Mouse (Mus musculus) adrenal gland, postnatal 14 days (tissue): ENCODE results near the gene Ybx1. TPM values are rescaled to one million over a fixed set of nuclear protein-coding genes. Genes with fewer than 3 reads are reported as not detected.
"Not testable (repeated sequence)": the region's sequence is repeated elsewhere in the genome, so short reads cannot be mapped to it uniquely, and the experiment has no call there.

Source experiments
- DNase-seq: peaks from one replicate; pipeline ENCODE4 v3.0.0; 2021; ENCODE audit warnings: mixed read lengths
- long read RNA-seq, 2 experiments: library from polyadenylated mRNA; stranded (forward); transcript quantifications; one replicate each; pipeline ENCODE4 v2.0.0; 2021
- total RNA-seq: library from RNA; stranded (reverse); gene quantifications from 2 replicates; pipeline ENCODE4 v1.2.3, GENCODE M21; 2021

Ybx1 gene
- total RNA-seq, result 620 and 697 TPM in 2 replicates
- long read RNA-seq, experiment 1, transcript Ybx1-201 (8 exons, 1,628 nt), result major isoform, 459 of 508 reads
- long read RNA-seq, experiment 1, partial matches to known transcripts, result 18 of 508 reads
- long read RNA-seq, experiment 1, other reads (novel, unspliced or antisense), result 28 of 508 reads
- long read RNA-seq, experiment 2, transcript Ybx1-201 (8 exons, 1,628 nt), result major isoform, 288 of 326 reads
- long read RNA-seq, experiment 2, partial matches to known transcripts, result 13 of 326 reads
- long read RNA-seq, experiment 2, other reads (novel, unspliced or antisense), result 21 of 326 reads

DNA sequence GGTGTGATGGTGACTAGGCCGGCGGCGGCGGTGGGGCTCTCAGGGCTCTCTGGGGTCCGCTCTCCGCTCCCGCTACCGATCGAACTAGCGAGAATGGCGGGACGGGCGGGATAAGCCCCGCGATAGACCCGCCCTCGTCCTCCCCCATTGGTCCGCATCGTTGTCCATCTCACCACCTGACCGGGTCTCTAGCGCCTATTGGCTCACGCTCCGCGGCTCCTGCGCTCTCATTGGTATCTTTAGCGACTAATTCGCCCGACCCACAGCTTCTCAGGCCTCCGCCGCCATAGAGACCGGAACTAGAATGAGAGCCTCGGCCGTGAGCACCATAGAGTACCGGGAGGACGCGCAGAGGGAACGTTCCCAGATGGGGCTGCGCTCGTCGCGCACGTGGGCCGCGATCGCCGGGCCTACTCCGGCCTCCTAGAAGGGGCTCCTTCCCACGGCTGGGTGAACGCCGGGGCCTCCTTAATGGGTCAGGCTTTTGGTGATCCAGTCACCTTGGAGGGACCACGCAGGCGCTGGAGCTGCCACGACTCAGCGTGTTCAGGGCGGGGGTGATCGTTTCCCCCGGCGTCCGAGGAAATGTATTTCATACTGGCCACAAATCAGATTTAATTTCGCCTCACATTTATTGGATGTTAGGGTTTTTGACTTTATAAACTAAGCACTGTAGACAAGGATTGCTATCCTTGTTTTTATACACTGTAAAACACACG lies at the start of gene Ybx1:
Gene Ybx1 (minus strand): TSS at position 190 of the 719 bp plus-strand sequence.
- DNase-seq, result peak; percentile 100

DNA sequence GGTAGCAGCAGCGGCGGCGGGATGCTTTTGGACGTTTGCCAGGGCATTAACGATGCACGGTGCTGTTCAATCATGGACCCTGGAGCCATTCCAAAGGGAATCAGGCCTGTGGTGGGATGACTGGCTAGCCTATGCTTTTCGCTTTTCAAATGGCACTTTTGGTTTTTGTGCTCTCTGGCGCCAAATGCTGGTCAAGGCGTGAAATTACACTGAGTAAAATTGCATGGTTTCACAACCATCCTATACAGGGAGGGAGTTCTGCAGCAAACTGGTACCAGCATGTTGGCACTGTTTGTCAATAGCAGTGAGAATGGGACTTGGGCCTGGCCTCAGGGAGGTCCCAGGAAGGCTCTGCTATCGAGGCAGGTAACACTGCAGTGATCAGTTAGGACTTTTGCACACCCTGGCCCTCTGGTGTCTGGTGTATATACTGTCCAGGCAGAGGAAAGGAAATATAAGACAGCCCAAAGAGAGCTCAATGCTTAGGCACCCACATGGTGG lies 44.5 kb upstream of the Ybx1 start:
- peak; percentile 67 for DNase-seq

DNA sequence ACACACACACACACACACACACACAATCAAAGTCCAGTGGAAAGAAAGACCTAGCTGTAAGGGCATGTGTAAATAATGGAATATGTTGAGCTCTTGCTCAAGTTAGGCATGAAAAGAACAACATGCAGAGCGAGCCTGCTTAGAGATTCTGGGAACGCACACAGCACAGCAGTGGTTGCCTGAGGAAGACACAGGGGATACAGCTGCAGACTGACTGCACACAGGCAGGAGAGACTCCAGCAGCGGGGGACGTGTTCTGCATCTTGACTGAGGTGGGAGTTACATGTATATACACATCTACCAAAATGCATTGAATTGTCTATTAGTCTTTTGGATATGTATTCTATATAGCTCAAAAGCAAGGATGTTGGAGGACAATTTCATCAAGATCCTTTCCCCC lies 44.0 kb upstream of the Ybx1 start:
- DNase-seq, result no peak

DNA sequence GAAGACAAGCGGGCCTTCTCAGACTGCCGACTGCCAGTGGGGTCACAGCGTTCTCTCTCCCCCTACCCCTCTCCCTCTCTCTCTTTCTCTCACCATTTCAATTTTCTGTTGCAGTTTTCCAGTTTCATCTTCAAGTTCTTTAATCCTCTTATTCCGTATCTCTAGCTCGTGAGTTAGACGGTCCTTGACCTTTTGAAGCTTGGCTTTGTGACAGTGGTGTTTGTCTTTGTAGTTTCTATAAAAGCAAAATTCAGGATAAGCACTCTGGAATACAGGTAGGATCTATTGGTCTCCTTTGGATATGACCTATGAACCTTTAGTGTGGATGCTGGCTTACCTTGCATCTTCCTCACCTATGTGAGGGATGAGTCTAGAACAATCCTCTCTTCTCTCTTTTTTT lies 39.1 kb upstream of the Ybx1 start:
- peak; percentile 58 for DNase-seq

DNA sequence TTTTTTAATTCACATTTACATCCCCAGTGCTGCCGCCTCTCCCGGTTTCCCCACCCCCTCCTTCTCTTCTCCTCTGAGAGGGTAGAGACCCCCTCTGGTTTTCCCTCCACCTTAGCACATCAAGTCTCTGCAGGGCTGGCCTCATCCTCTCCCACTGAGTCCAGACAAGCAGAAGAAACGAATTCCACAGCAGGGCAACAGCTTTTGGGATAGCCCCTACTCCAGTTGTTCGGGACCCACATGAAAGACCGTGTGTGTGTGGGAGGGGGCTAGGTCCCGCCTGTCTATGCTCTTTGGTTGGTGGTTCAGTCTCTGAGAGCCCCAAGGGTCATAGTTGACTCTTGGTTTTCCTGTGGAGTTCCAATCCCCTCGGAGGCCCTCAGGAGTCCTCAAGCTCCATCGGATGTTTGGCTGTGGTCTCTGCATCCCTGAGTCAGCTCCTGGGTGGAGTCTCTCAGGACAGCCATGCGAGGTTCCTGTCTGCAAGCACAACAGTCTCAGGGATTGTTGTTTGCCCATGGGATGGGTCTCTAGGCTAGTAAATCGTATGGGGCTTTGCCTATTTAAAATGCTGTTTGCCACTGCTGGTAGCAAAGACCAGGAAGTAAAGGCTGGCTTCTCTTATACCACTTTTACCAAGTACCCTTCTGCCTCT lies 26.6 kb upstream of the Ybx1 start:
- peak; percentile 28 for DNase-seq

DNA sequence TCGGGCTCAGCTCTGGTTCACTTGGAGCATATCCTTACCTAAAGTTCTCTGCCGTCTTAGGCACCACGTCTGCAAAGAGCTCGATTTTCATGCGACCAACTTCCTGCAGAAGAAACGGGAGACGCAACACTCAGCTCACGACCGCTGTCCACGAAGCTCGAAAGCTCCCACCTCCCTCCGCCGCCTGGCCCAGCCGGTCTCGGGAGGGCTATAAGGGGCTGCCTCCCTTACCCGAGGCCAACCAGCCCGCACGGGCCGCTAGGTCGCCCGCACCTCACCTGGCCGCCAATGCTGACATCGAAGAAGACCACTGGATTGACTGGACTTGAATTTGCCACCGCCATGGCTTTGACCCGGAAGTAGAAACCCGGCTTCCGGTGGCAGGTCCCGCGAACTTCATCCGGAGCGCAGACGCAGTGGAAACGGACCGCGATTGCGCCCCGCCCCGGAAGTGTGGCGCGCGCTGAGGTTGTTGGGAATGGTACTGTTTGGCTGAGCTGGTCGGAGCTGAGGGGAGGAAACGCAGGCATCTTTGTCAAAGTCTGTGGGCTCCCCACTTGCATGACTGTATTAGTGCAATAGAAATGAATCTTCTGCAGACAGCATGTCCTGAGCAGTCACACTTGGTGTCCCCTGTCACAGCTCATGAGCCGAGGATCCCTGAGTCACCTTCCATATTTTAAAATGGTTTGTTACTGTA lies 25.9 kb upstream of the Ybx1 start, which contains the start of gene Ppih:
Gene Ppih (minus strand): TSS at position 416 of the 700 bp plus-strand sequence.
- DNase-seq, result peak; percentile 98

DNA sequence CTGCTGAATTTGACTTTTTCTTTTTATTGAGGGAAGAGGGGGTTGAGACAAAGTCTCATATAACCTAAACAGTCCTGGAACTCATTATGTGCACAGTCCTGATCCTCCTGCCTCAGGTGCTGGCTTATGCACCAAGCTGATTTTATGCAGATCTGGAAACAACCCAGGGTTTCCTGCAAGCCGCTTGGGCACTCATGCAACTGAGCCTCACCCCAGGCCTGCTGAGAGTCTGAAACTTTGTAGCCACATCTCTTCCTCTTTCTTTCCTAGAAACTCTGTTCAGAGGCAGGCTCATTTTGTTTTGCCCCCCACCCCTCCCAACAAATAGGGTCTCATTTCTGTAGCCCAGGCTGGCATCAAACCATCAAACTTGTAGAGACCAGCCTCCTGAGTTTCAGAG lies 19.4 kb upstream of the Ybx1 start:
- no peak for DNase-seq

DNA sequence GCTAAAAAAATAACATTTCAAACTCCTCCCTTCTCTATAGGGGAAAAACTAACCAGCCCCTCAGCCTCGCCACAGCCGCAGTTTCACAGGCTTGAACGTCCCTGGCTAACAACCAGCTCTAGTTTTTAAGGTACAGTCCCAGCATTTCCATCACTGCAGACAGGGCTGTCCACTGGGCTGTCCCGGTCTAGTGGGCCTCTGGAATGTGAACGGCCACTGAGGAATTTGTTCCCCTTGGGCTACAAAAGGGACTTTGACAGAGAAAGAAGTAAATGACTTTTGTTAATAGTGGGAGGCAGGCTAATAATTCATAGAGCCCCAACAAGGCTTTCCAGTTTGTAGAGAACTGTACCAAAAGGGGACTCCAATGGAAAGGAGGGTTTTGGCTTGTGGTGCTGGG lies 11.0 kb upstream of the Ybx1 start:
- DNase-seq, result no peak

DNA sequence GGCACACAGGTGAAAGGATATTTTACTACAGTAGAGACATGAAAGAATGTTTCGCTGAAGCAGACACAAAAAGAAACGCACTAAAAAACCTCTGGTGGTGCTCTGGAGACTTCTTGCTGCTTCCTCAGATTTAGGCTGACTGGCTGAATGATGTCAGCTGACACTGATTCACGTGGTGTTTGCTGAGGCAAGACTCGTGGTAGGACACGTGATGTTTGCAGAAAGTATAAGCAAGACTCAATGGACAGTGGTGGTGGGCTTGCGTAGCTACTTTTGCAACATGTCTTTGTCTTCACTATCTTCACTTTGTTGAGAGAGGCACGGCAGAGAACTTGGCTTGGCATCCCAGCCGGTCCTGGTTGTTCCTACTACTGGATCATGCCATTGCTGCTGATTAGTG lies 8.9 kb upstream of the Ybx1 start:
- DNase-seq, result no peak

DNA sequence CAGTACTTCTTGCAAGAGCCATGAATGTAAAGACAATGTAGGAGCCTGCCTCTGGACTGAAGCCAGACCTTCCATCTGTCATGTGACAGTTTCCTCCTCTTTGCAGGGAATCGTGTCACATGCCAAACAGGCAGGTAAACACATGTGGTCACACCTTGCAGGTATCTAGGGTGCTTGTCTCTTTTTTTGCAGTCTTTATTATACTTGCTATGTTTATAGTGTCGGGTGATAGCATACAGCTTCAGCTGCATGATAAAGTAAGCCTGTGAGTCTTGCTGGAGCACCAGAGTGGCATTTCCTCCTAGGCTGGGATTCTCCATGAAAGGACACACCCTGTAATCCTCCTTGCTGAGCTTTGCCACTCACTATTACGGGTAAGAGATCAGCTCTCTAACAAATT lies 7.4 kb upstream of the Ybx1 start:
- no peak for DNase-seq

DNA sequence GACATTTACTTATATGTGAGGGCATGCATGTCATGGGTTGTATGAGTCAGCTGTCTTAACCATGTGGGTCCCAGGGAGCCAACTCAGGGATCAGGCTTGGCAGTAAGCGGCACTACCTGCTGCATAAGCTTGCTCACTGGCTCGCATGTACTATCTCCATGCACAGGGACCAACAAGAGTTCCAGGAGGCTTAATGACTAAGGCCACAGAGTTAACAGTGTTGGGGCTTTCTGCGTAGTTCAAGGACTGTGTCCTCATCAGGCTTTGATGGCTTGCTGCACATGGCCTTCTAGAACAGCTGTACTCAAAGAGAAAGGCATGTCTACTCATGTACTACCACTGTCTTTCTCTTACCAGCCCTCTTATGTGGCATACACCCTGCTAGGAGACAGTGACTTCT lies 6.4 kb upstream of the Ybx1 start:
- peak; percentile 47 for DNase-seq

DNA sequence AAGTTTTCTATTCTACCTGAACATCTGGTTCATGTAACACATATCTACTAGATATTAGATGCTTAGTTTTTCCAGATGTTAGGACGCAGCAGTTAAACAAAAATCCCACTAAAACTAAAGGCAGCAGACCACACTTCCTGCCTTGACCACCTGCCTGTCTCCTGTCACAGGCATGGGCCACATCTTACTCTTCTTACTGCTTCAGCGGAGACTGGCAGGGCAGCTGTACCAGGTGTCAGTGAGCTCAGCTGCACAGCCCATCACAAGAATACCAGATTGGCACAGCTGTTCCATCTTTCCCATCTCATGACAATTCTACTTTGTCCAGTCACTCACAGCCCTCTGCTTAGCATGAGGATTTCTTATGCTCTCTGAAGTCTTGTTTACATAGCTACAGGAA lies 3.0 kb upstream of the Ybx1 start:
- no peak for DNase-seq

DNA sequence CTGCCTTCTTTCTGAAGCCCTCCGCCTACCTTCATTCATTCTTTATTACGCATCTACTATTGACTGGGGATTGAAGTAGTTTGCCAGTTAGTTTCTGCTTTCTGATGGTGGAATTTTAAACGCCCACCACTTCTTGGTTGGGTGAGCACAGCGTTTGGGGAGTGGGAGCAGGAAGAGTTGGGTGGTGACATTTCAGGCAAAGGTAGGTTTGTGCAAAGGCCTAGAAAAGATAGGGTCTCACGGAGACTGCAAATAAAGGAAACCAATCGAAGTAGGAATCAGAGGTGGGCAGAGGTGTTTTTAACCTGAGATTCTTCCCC lies 690 bp upstream of the Ybx1 start:
- no peak for DNase-seq

DNA sequence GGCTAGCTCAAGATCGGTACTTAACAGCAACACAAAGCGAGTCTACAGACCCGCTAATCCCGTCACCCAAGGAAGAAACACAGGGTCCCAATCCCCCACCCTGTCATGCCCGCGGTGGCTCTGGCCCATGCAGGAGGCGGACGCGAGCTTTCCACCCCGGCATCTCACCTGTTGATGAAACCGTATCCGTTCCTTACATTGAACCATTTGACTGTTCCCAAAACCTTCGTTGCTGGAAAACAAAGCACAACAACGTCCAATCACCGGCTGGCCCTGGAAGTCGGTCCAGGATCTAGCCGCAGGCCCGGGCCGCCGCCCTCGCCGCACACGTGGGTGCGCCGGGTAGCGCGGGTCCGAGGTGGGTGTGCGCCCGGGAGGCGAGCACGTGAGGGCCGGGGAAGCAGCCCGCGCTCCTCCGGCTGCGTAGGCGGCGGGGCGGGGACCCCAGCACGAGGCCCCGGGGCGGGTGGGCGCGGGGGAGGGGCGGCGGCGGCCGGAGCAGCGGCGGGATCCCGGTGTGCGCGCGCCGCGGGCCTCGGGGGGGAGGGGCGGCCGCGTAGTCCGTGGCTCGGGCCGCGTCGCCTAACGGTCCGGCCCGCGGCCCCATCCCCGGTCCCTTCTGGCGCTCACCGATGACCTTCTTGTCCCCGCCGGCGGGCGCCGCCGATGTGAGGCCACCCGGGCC lies 688 bp downstream of the Ybx1 start:
- peak; percentile 64 for DNase-seq

DNA sequence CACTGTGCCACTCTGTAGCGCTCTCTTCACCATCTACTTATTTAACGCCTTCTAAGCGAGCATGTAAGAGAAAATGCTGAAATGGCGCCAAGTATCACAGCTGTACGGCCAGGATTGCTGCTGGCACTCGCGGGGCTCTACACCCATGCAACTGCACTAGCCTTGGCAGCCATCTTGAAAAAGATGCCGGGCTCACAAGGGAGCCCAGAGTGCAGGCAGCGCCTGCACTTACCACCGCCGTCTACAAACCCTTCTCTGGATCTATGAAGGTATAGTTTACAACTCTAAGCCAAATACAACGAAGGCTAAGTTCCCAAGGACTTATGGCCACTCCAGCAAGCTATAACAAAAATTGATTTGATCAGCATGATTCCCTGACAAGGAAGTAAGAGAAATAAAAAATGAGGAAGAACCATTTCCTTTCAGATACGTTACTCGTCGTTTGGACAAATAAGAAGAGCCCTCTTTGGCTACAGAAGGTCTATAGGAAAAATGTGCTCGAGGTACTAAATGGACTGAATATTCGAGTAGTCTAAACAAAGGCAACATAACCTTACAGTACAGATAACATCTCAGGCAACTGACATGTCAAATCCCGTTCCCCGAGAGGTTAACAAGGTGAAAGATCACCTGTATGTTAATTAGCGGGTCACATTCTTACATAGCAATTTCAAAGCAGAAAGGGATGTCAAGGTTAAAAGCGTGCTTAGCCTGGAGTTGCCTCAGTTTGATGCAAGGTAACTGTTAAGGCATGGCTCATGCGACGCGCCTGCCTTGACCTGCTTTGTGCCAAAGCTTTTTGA lies 1.4 kb downstream of the Ybx1 start:
- DNase-seq, result peak; percentile 70

DNA sequence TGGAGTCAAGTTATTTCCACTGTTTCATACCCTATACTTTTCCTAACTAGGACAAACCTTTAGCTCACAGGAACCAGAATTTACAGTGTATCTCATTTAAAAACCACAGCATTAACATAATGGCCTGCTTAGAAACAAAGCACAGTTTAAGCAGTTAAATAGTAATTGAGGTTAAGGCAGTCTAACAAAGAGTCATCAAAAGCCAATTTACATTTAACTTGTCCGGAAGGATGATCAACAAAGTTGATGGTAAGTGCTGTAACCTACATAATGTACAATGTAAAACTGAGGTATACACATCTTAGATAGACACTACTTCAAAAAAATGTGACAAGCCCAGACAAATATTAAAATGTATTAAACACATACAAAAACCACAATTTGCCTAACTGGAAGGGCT lies 2.5 kb downstream of the Ybx1 start:
- no peak for DNase-seq

DNA sequence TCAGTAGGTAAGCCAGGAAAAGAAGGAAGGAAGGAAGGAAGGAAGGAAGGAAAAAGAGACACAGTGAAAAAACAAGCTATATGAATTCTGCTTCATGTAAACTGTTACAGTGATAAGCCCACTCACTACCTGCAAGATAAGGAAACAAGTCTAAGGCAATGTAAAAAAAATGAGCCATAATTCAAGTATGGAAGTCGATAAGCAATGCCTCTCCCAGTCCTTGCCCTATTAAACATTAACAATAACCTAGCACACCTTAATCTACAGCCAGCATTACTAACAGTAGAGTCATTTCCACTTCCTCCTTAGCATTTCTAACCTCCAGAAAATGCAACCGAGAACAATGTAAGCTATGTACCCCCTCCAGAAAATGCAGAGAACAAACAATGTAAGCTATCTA lies 9.1 kb downstream of the Ybx1 start:
- DNase-seq, result no peak

DNA sequence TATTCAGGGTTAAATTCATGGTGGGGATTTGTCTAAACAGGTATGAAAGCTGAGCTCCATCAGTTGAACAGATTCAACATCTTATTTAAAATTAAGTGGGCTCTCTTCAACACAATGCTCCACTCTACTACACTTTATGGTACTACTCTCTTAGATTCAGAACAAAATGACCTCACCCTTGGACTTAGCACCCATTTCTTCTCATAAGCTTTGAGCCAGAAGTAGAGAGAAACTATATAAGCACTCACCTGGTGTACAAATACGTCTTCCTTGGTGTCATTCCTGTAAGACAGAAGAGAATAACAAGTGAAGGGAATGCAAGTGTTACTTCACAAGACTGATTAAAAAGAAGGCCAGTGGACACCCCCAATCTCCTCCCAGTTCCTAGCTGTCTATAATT lies 9.5 kb downstream of the Ybx1 start:
- DNase-seq, result no peak

DNA sequence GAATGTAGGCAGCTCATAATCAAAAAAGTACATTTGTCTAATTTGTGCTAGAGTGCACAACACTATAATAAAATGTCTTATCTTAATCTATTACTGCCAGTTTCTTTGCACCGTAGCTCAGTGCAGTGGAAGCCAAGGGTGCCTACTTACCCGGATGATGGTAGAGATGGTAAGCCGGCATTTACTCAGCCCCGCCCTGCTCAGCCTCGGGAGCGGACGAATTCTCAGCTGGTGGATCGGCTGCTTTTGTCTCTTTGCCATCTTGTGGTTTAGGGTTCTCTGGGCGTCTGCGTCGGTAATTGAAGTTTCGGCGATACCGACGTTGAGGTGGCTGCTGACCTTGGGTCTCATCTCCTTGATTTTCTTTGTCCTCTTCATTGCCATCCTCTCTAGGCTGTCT lies 15.6 kb downstream of the Ybx1 start:
- DNase-seq, result not testable (repeated sequence)

DNA sequence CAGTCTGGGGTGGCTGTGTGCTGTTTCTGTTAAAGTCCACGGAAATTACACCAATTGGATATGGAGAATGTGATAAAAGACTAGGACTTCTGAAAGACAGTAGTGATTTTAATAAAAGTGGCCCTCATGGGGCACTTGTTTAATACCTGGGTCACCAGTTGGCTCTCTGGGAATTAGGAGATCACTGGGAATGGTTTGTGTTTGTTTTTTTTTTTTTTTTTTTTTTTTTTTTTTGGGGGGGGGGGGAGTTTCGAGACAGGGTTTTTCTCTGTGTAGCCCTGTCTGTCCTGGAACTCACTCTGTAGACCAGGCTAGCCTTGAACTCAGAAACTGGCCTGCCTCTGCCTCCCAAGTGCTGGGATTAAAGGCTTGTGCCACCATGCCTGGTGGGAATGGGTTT lies 18.7 kb downstream of the Ybx1 start:
- DNase-seq, result no peak

DNA sequence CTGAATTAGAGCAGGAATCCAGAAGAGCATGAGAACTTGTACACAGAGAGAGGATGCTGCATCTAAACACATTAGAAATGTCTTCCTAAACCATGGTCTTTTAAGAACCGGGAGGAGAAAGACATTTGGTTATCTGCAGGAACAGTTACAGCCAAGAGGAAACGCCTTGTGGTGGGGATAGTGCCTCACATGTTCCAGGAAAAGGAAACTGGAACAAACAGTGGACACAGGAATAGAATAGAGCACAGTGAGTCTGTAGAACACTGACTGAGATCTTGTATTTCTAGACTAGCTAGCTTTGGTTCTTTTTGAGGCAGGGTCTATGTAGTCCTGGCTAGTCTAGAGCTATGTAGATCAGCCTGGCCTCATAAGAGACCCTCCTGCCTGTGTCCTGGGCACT lies 19.2 kb downstream of the Ybx1 start:
- DNase-seq, result no peak
